Mouse (Mus musculus) liver, adult 2 months (tissue): ENCODE measurements around the gene Ushbp1. TPM values are rescaled to one million over a fixed set of nuclear protein-coding genes. Genes with fewer than 3 reads are reported as not detected.

Source experiments
- DNase-seq: peaks from one replicate; pipeline ENCODE4 v3.0.0-alpha.2; 2011; ENCODE audit warnings: low read depth, low spot score; ENCODE audit errors: extremely low read depth
- H3K27ac ChIP-seq: fragments of 200-500 bp; replicated peaks from 2 replicates; pipeline ENCODE4 v1.5.1; 2012; ENCODE audit warnings: low read depth, mild to moderate bottlenecking, control low read depth, inconsistent platforms, low read length; ENCODE audit not compliant: insufficient read depth
- H3K27me3 ChIP-seq: fragments of 200-500 bp; 2 replicates; pipeline ENCODE4 v1.6.1; 2012; ENCODE audit warnings: mild to moderate bottlenecking, moderate library complexity, low read length, inconsistent platforms; ENCODE audit not compliant: control insufficient read depth, insufficient read depth
- H3K36me3 ChIP-seq: fragments of 200-500 bp; 2 replicates; pipeline ENCODE4 v1.6.1; 2012; ENCODE audit warnings: low read length, inconsistent platforms; ENCODE audit not compliant: control insufficient read depth, insufficient read depth
- H3K4me1 ChIP-seq: fragments of 200-500 bp; 2 replicates; pipeline ENCODE4 v1.6.1; 2011; ENCODE audit warnings: low read length; ENCODE audit not compliant: control insufficient read depth, insufficient read depth
- H3K4me3 ChIP-seq: fragments of 200-500 bp; 2 replicates; pipeline ENCODE4 v1.5.1; 2011; ENCODE audit warnings: low read depth, mild to moderate bottlenecking, control low read depth, low read length, moderate library complexity; ENCODE audit not compliant: insufficient read depth
- H3K79me2 ChIP-seq: fragments of 200-500 bp; 2 replicates; pipeline ENCODE4 v1.6.1; 2012; ENCODE audit warnings: inconsistent platforms, mild to moderate bottlenecking, low read length, moderate library complexity; ENCODE audit not compliant: control insufficient read depth, insufficient read depth
- H3K9ac ChIP-seq: fragments of 200-500 bp; 2 replicates; pipeline ENCODE4 v1.6.1; 2012; ENCODE audit warnings: low read depth, mild to moderate bottlenecking, control low read depth, inconsistent platforms, low read length
- CTCF ChIP-seq: fragments of 200-500 bp; IDR thresholded peaks from 2 replicates; pipeline ENCODE4 v1.5.1; 2011; ENCODE audit warnings: low read depth, low read length, control low read depth
- POLR2A ChIP-seq: fragments of 200-500 bp; IDR thresholded peaks from 2 replicates; pipeline ENCODE4 v1.6.1; 2011; ENCODE audit warnings: low read length, control low read depth; ENCODE audit not compliant: insufficient read depth; ENCODE audit errors: extremely low read depth
- WGBS: fragments of 180-500 bp; shearing (Covaris S2); methylation state at CpG from one replicate; pipeline ENCODE4 v1.1.7; 2018; 5-methylcytosine and 5-hydroxymethylcytosine counted together
- polyA plus RNA-seq: library from polyadenylated mRNA; depleted of rRNA; stranded (reverse); fragments of >200 nt; gene quantifications from 2 replicates; pipeline ENCODE4 v1.2.3, GENCODE M21; 2012
- total RNA-seq: library from RNA; depleted of rRNA; stranded (reverse); fragments of >200 nt; gene quantifications from 2 replicates; pipeline ENCODE4 v1.2.3, GENCODE M21; 2014

Ushbp1 gene
- total and polyA plus RNA-seq, 2 experiments = 7.9 to 13.6 TPM

GRCm38 (mm10) chr8:71404951-71405351, 9.3 kb upstream of the Ushbp1 start:
- H3K36me3 ChIP-seq = no peaks in the 10 kb centered on the region
- TF ChIP-seq POLR2A (no peak), CTCF (no peak)
- H3K4me3 ChIP-seq = peak overlapping the region; percentile 12; the same call in 1 of the 2 replicates
- H3K27me3 ChIP-seq = no peaks in the 10 kb centered on the region
- WGBS = 32% methylated on average over 9 of the region's 9 CpGs
- peak overlapping the region; percentile 62 for H3K27ac ChIP-seq
- H3K4me1 ChIP-seq = peaks cover 15% of the 10 kb centered on the region
- H3K79me2 ChIP-seq = no peaks in the 10 kb centered on the region
- DNase-seq = peak; percentile 69
- peak overlapping the region; percentile 14 for H3K9ac ChIP-seq

GRCm38 (mm10) chr8:71404011-71404410, 8.4 kb upstream of the Ushbp1 start:
- no peaks in the 10 kb centered on the region for H3K36me3 ChIP-seq
- TF ChIP-seq CTCF (no peak), POLR2A (no peak)
- peaks cover 15% of the 10 kb centered on the region for H3K4me1 ChIP-seq
- 88% methylated on average over 8 of the region's 8 CpGs for WGBS
- no peaks in the 10 kb centered on the region for H3K79me2 ChIP-seq
- H3K4me3 ChIP-seq = no peak overlapping the region
- H3K9ac ChIP-seq = no peak overlapping the region
- no peak overlapping the region for H3K27ac ChIP-seq
- no peaks in the 10 kb centered on the region for H3K27me3 ChIP-seq
- DNase-seq = no peak

DNA sequence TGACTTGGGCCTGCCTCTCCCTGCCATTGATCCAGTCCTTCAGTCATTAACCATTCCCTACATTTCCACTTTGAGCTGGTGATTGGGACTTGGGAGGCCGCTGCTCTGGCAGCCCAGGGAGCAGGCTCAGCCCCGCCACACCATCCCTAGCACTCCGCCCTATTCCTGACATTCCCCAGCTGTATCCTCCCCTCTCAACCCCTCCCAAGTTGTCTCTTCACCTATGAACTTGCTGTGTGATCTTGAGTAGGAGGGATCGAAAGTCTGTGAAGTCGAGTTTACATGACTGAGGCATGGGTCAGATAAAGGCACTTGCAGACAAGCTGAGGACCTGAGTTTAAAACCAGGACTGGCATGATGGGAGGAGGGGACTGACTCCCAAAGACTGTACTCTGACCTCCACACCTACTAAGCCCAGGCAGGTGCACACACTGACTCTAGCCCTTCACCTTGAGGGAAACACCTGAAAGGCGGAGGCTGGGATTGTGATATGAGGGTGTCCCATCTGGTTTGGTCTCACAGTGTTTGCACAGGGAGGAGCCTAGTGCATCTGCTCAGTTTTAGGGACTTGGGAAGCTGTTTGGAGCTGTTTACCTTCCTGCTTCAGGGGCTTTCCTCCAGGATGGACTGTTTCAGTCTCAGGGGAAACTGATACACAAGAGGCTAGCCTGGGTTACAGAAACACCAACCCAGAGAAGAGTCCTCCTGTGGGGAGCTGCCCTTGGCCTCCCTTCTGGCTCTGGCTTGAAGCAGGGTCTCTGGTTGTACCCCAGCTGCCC, 7.7 kb upstream of the Ushbp1 start:
- Histone ChIP-seq H3K9ac (no peak overlapping the region), H3K79me2 (no peaks in the 10 kb centered on the region), H3K36me3 (peaks cover under 1% of the 10 kb centered on the region; the same call in 1 of the 2 replicates), H3K27me3 (no peaks in the 10 kb centered on the region), H3K4me1 (peaks cover 15% of the 10 kb centered on the region), H3K4me3 (no peak overlapping the region), H3K27ac (no peak overlapping the region)
- 85% methylated on average over 6 of the region's 6 CpGs for WGBS
- TF ChIP-seq CTCF (no peak), POLR2A (no peak)
- no peak for DNase-seq

DNA sequence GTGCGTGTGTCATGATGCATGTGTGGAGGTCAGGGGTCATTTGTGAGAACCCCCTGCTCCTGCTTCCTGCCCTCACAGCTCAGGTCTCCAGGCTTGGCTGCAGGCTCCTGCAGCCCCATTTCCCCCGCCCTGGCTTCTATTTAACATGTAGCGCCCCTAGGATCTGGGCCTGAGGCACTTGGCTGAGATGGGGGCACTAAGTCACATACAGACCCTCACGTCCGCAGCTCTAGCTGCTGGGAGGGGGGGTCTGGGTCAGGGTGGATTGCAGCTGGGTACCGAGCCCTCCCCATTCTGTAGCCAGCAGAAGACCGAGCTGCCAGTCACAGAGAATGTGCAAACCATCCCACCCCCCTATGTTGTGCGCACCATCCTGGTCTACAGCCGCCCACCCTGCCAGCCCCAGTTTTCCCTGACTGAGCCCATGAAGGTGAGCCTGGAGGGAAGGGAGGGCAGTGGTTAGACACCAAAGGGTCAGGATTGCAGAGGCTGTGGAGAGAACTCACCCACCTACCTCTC, 6.9 kb upstream of the Ushbp1 start:
- Histone ChIP-seq H3K36me3 (peaks cover 2% of the 10 kb centered on the region; the same call in 1 of the 2 replicates), H3K9ac (no peak overlapping the region), H3K27me3 (no peaks in the 10 kb centered on the region), H3K27ac (no peak overlapping the region), H3K79me2 (peaks cover 3% of the 10 kb centered on the region; the same call in 1 of the 2 replicates), H3K4me3 (no peak overlapping the region), H3K4me1 (peaks cover 18% of the 10 kb centered on the region)
- TF ChIP-seq CTCF (no peak), POLR2A (no peak)
- DNase-seq = no peak
- WGBS = 98% methylated on average over 9 of the region's 9 CpGs

DNA sequence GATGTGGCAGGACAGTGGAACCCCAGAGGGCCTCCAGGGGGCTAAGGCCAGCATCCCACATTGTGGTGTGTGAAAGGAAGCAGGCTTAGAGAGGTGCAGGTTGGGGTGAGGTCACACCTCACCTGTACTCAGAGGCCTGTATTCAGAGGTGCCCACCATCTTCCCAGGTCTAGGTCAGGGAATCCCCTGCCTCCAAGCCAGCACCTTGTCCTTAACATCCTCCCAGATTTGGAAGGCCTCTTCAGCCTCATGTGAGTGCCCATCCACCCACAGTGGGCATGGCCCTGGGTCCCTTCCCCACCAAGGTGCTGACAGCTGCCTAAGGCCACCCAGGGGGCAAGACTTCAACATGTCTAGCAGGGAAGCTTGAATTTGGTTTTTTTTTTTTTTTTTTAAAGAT, 5.9 kb upstream of the Ushbp1 start:
- peaks cover 21% of the 10 kb centered on the region for H3K4me1 ChIP-seq
- peaks cover 2% of the 10 kb centered on the region; the same call in 1 of the 2 replicates for H3K36me3 ChIP-seq
- no peak overlapping the region for H3K4me3 ChIP-seq
- TF ChIP-seq CTCF (no peak), POLR2A (no peak)
- peaks cover 10% of the 10 kb centered on the region; the same call in 1 of the 2 replicates for H3K79me2 ChIP-seq
- no peaks in the 10 kb centered on the region for H3K27me3 ChIP-seq
- no peak overlapping the region for H3K27ac ChIP-seq
- no peak for DNase-seq
- no peak overlapping the region for H3K9ac ChIP-seq

DNA sequence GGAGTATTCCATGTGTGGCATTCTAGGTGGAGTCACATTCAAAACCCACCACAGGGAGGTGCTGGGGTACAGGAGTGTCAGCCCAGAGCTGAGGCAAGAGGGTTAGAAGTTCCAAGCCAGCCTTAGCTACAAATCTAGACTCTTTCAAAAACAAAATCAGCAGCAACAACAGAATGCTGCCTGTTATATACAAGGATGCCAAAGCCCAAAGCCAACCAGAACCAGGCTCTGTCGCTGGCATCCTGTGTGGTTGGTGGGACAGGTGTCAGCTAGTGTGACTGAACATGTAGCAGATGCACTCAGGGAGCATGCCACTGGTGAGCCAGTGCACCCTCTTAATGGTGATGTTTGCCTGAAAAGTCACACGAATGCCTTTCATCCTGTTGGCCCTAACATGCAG, 5.2 kb upstream of the Ushbp1 start:
- Histone ChIP-seq H3K27ac (no peak overlapping the region), H3K4me3 (no peak overlapping the region), H3K4me1 (peaks cover 18% of the 10 kb centered on the region), H3K27me3 (no peaks in the 10 kb centered on the region), H3K36me3 (peaks cover 2% of the 10 kb centered on the region; the same call in 1 of the 2 replicates), H3K9ac (no peak overlapping the region), H3K79me2 (peaks cover 10% of the 10 kb centered on the region; the same call in 1 of the 2 replicates)
- no peak for DNase-seq
- 99% methylated on average over 2 of the region's 2 CpGs for WGBS
- TF ChIP-seq CTCF = no peak
- no peak for TF ChIP-seq POLR2A
